Mouse (Mus musculus): ENCODE data around the gene Plcb2.

Plcb2 gene

GRCm38 (mm10) chr2:118716677-118717076, 11.6 kb downstream of the Plcb2 start:
- no peak for DNase-seq (ENCODE audit: low spot score in 2 of 2)

GRCm38 (mm10) chr2:118714230-118714629, 14.0 kb downstream of the Plcb2 start:
- DNase-seq (ENCODE audit: low spot score in 2 of 2), result peak; percentile 73 to 80

- no peak for DNase-seq (ENCODE audit: low spot score in 2 of 2)
Observed at GRCm38 (mm10) chr2:118713631-118714030, 14.6 kb downstream of the Plcb2 start.

- peak in 1 of 2 experiments; percentile 58 for DNase-seq (ENCODE audit: low spot score in 2 of 2)
Observed at GRCm38 (mm10) chr2:118711038-118711494, 17.2 kb downstream of the Plcb2 start.

- DNase-seq (ENCODE audit: low spot score in 2 of 2), result no peak
Observed at GRCm38 (mm10) chr2:118709655-118710221, 18.5 kb downstream of the Plcb2 start.

GRCm38 (mm10) chr2:118708472-118708871, 19.8 kb downstream of the Plcb2 start:
- DNase-seq (ENCODE audit: low spot score in 2 of 2), result no peak

- no peak for DNase-seq (ENCODE audit: low spot score in 2 of 2)
Observed at GRCm38 (mm10) chr2:118706436-118706835, 21.8 kb downstream of the Plcb2 start.

GRCm38 (mm10) chr2:118703913-118704730, 24.1 kb downstream of the Plcb2 start, which contains the start of gene Ankrd63:
Ankrd63 (minus strand) TSS chr2:118703963.
- peak in 1 of 2 experiments; percentile 49 for DNase-seq (ENCODE audit: low spot score in 2 of 2)

- DNase-seq (ENCODE audit: low spot score in 2 of 2), result no peak
Observed at GRCm38 (mm10) chr2:118702883-118703761, 25.1 kb downstream of the Plcb2 start.

- DNase-seq (ENCODE audit: low spot score in 2 of 2), result no peak
Observed at GRCm38 (mm10) chr2:118701971-118702882, 26.0 kb downstream of the Plcb2 start.

GRCm38 (mm10) chr2:118701161-118701560, 27.1 kb downstream of the Plcb2 start:
- DNase-seq (ENCODE audit: low spot score in 2 of 2), result no peak

- peak in 1 of 2 experiments; percentile 71 for DNase-seq (ENCODE audit: low spot score in 2 of 2)
Observed at GRCm38 (mm10) chr2:118700179-118701062, 27.8 kb downstream of the Plcb2 start.

GRCm38 (mm10) chr2:118697955-118698354, 30.3 kb downstream of the Plcb2 start:
- DNase-seq (ENCODE audit: low spot score in 2 of 2), result no peak

- no peak for DNase-seq (ENCODE audit: low spot score in 2 of 2)
Observed at GRCm38 (mm10) chr2:118697311-118697877, 30.8 kb downstream of the Plcb2 start.

GRCm38 (mm10) chr2:118696451-118697308, 31.6 kb downstream of the Plcb2 start:
- no peak for DNase-seq (ENCODE audit: low spot score in 2 of 2)

- peak in 1 of 2 experiments; percentile 52 for DNase-seq (ENCODE audit: low spot score in 2 of 2)
Observed at GRCm38 (mm10) chr2:118695677-118696232, 32.5 kb downstream of the Plcb2 start.

GRCm38 (mm10) chr2:118693370-118693966, 34.8 kb downstream of the Plcb2 start:
- no peak for DNase-seq (ENCODE audit: low spot score in 2 of 2)

- DNase-seq (ENCODE audit: low spot score in 2 of 2), result no peak
Observed at GRCm38 (mm10) chr2:118689875-118690274, 38.4 kb downstream of the Plcb2 start.
